Mouse (Mus musculus) right cerebral cortex, adult 2 months (tissue): ENCODE measurements around the gene Lmx1b.

ENCODE experiments used
- DNase-seq, 2 experiments: peaks; one replicate each; pipeline ENCODE4 v3.0.0; 2021 to 2022; ENCODE audit warnings: low spot score in 2 of 2

Gene Lmx1b

DNA sequence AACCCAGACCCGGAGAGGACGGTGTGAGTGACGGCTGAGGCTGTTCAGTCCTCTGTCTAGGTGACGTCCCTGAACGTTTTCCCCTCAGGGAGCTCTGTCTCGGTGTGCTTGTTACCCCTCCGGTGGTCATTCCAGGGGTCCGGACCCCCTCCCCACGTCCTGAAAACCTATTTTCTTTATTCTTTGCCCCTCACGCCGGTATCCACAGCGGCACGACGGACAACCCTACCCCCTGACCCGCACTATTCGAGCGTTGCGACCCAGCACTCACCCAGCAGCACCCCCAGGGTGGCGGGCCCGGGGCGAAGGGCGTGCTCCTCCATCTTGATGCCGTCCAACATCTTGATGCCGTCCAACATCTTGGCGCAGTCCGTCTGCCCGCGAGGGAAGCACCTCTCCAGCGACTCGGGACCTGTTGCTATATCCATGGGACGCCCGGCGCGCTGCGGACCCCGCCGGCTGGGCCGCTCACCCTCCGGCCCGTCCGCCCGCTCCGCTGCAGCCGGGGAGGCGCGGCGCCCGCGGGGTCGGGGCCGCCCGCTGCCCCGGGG is at the start of gene Lmx1b:
Gene Lmx1b (minus strand): TSS at position 341 of the 551 bp plus-strand sequence.
- no peak for DNase-seq

GRCm38 (mm10) chr2:33689880-33690462 is 49.7 kb upstream of the Lmx1b start:
- DNase-seq: no peak

DNA sequence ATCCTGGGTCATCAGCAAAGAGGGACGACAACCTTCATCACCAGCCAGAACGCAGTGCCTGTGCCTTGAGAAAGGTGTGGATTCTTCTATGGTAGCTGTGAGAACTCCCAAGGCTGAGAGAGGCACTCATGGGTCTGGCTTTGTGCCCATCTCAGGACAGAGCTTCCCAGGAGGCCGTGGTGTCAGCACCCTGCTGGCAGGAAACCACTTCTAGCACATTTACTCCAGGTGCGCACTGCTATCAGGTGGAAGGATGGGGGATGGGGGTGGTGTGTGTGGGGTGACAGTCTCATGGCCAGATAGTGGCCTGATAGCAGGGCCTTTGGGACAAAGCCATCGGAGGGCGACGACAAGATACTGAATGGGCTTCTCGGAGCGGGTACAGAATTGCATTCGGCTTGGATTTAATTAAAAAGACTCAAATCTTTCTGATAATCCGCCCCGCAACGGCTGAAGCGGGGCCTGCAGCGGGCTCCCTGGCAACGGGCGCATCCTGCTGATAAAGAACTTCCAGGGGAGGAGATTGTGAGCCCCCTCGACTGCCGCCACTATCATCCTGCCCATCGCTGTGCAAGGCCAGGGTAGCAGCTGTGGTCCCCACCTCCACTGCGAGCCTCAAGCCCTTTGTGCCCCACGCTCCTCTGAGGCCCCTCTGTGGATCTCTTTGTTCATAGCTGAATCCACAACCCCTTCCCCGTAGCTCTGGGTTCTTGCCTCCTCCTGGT is 49.0 kb upstream of the Lmx1b start:
- no peak for DNase-seq

GRCm38 (mm10) chr2:33683594-33683993 is 43.3 kb upstream of the Lmx1b start:
- no peak for DNase-seq

- no peak for DNase-seq
These were observed 42.8 kb upstream of the Lmx1b start for GRCm38 (mm10) chr2:33683095-33683494.

- DNase-seq: peak; percentile 66 to 74
These were observed 41.9 kb upstream of the Lmx1b start for GRCm38 (mm10) chr2:33682219-33682618.

DNA sequence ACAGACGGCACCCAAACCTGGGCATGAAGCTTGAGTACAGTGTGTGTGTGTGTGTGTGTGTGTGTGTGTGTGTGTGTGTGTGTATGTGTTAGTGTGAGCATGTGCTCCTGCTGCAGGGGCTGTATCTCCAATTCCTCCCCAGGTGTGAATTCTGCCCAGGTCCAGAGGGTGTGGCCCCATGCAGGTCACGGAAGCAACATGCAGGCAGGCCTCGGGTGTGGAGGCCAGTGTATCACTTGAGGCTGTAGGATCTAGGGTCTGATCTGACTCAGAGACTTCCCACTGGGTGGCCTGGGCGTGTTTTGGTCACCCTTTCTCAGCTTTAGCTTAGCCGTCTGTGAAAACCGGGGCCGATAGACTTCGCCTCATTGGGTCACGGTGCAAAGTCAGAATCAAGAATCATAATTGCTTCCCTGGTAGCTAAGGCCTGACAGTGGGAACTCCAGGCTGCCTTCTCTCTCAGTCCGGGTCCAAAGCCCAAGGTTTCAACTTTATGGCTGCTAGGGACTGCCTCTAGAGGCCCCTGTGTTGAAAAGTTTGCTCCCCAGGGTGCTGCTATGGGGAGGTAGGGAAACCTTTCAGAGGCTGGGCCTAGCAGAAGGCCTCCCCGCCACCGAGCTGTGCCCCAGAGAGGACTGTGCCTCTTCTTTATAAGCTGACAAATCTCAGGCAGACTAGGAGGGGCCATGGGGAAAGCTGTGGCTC is 38.8 kb upstream of the Lmx1b start:
- no peak for DNase-seq

GRCm38 (mm10) chr2:33672701-33673472 is 32.6 kb upstream of the Lmx1b start:
- DNase-seq: no peak

DNA sequence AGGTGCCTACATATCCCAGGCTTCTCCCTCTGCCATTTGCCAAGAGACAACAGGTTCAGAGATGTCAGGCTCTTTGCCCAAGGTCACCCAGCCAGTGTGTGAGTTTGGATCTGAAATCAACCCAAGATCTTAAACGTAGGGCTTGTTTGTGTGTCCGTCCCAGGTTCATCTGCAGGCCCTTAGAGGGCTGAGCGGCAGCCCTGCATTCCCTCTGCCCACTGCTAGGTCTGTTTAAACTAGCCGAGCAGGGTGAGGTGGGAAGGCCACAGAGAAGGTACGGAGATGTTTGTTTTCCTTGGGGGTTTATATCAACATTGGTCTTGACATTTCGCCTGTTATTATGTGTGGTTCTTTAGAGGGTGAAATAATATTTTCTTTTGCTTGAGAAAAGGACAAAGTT is 28.4 kb upstream of the Lmx1b start:
- DNase-seq: no peak

GRCm38 (mm10) chr2:33666388-33666945 is 26.2 kb upstream of the Lmx1b start:
- DNase-seq: no peak

- DNase-seq: no peak
These were observed 25.2 kb upstream of the Lmx1b start for GRCm38 (mm10) chr2:33665363-33666058.

- no peak for DNase-seq
These were observed 24.4 kb upstream of the Lmx1b start for GRCm38 (mm10) chr2:33664661-33665060.

- DNase-seq: no peak
These were observed 18.9 kb upstream of the Lmx1b start for GRCm38 (mm10) chr2:33659288-33659629.

DNA sequence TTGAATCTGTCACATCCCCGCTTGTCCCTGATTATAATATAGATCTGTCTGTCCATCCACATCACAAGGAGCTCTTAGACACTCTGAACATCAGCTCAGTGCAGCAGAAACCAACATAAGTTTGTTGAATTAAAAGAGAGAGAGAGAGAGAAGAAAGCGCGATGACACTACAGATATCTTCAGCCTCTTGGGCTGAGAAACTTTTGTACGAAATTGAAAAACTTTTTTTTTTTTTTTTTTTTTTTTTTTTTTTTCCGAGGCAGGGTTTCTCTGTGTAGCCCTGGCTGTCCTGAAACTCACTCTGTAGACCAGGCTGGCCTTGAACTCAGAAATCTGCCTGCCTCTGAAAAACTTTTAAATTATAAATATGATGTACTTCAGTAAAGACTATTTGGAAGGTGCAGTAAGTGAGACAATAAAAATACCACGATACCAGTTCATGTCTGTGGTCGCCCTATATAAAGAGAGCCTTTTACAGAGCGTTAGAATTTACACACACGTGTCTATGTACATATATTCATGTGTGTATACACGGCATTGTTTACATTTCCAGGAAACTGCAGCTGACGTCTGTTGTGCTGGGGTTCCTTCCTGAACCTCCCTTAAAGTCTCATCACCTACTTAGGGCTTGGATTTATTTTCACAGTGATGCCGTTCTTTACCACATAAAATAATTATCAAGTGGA is 18.4 kb upstream of the Lmx1b start:
- no peak for DNase-seq

DNA sequence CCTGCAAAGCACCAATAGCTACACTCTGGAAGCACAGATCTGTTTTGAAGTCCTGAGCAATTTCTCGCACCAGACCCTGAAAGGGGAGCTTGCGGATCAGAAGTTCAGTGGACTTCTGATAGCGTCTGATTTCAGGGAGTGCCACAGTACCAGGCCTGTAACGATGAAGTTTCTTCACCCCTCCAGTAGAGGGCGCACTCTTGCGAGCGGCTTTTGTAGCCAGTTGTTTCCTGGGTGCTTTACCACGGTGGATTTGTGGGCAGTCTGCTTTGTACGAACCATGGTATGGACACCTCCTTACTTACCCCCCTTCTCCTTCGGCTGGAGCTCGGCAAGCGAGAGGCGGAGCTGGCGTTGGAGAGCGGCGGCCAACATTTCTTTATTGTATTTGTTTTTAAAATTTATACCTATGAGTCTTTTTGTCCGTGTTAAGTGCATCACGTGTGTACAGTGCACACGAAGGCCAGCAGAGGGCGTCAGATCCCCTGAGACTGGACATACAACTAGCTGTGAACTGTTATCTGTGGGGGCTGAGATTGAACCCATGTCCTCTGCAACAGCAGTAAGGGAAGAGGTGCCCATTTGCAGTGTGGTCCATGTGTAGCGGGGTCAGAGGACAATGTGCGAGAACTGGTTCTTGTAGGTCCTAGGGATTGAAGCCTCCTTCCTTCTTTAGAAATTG is 12.3 kb upstream of the Lmx1b start:
- no peak for DNase-seq

- DNase-seq: no peak
These were observed 9.1 kb upstream of the Lmx1b start for GRCm38 (mm10) chr2:33649371-33649770.

DNA sequence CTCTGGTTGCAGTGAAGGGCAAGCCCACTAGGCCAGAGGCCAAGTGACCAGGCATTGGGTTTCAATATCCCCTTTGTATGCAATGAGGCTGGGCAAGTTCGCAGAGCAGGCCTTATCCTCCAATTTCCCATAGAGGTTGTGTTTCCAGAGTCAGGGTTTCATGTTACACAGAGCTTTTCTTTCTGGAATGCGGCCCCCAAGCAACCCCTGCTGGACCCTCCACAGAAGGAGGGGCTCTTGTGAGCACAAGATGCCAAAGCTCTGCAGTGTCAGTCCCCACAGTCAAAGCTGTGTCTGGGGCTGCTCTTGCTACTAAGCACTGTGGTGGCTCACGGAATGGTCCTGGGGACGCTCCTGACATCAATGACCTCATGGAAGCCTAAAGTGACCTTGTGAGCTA is 8.6 kb upstream of the Lmx1b start:
- DNase-seq: no peak

- no peak for DNase-seq
These were observed 5.9 kb upstream of the Lmx1b start for GRCm38 (mm10) chr2:33646283-33646550.

- no peak for DNase-seq
These were observed 5.4 kb upstream of the Lmx1b start for GRCm38 (mm10) chr2:33645538-33646282.
